Mouse (Mus musculus): ENCODE measurements around the gene Zfp207. TPM values are rescaled to one million over a fixed set of nuclear protein-coding genes. Genes with fewer than 3 reads are reported as not detected.

The Zfp207 gene
- polyA plus RNA-seq, 1 experiment from 2014 or later = 363 TPM

- DNase-seq (ENCODE audit: low spot score) (no peak), ATAC-seq (replicated peaks; ENCODE audit: low FRiP score) (no peak)
- Histone ChIP-seq H3K4me3 (ENCODE audit: low read depth, low read length) (peak overlapping the region; percentile 100), H3K9me3 (ENCODE audit: control insufficient read depth, low read length) (no peaks in the 10 kb centered on the region), H3K4me2 (ENCODE audit: low read depth, low read length, severe bottlenecking) (peak overlapping the region; percentile 83), H3K27me3 (ENCODE audit: control insufficient read depth, insufficient read depth, low read length) (no peaks in the 10 kb centered on the region), H3K9ac (ENCODE audit: low read length) (peak overlapping the region; percentile 96), H3K4me1 (replicated peaks; ENCODE audit: control insufficient read depth, insufficient read depth, low read length) (peaks cover 2% of the 10 kb centered on the region; the same call in 1 of the 2 replicates), H3K36me3 (ENCODE audit: control insufficient read depth, insufficient read depth, low read length) (peaks cover 6% of the 10 kb centered on the region; the same call in 1 of the 2 replicates), H3K27ac (ENCODE audit: low read depth, low read length) (no peak overlapping the region)
- WGBS = 67% methylated on average over 14 of the region's 14 CpGs
Measured at GRCm38 (mm10) chr11:80429500-80430166, 46.6 kb downstream of the Zfp207 start.

DNA sequence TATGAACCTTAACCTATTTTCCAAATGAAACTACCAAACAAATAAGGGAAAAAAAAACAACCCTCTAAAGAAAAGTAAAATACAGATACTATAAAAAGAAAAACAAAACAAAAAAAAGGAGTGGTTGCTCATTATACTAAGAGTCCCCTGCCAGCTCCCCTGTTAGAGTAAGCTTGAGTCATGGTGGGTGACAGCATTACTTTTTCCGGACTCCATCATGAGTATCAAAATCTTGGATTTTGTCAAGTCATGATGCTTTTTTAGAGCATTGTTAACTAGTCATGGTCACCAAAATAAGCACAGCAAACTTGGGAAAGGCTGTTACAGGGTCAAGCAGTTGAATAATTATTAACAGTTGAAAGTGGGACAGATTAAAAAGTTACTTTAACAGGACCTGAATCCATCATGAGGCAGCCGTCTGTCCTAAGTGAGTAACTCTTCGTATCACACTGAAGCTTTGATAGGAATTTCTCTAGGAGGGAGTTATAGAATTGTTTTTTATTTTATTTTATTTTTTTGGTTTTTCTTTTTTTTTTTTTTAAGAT is 47.4 kb downstream of the Zfp207 start:
- Histone ChIP-seq H3K4me1 (replicated peaks; ENCODE audit: control insufficient read depth, insufficient read depth, low read length) (peaks cover 2% of the 10 kb centered on the region; the same call in 1 of the 2 replicates), H3K27ac (ENCODE audit: low read depth, low read length) (no peak overlapping the region), H3K9ac (ENCODE audit: low read length) (no peak overlapping the region), H3K4me3 (ENCODE audit: low read depth, low read length) (no peak overlapping the region), H3K4me2 (ENCODE audit: low read depth, low read length, severe bottlenecking) (no peak overlapping the region), H3K36me3 (ENCODE audit: control insufficient read depth, insufficient read depth, low read length) (peaks cover 6% of the 10 kb centered on the region; the same call in 1 of the 2 replicates), H3K9me3 (ENCODE audit: control insufficient read depth, low read length) (no peaks in the 10 kb centered on the region), H3K27me3 (ENCODE audit: control insufficient read depth, insufficient read depth, low read length) (no peaks in the 10 kb centered on the region)
- WGBS = 98% methylated on average over 3 of the region's 3 CpGs
- DNase-seq (ENCODE audit: low spot score) (no peak), ATAC-seq (replicated peaks; ENCODE audit: low FRiP score) (no peak)

DNA sequence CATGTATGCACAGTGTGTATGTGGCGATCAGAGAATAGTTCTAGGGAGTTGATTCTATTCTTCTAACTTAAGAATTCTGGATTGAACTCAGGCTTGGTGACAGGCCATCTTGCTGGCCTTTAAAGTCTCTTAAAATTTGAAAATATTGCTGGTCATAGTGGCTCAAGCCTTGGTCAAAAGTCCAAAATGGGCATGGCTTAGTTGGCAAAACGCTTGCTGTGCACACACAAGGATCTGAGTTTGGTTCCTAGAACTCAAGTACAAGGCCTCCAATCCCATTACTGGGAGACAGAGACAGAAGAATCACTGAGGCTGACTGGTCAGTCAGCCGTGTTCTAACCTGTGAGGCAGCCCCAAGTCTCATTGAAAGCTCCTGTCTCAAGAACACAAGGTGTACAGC is 63.8 kb downstream of the Zfp207 start:
- Histone ChIP-seq H3K4me2 (ENCODE audit: low read depth, low read length, severe bottlenecking) (no peak overlapping the region), H3K4me1 (replicated peaks; ENCODE audit: control insufficient read depth, insufficient read depth, low read length) (no peaks in the 10 kb centered on the region), H3K4me3 (ENCODE audit: low read depth, low read length) (no peak overlapping the region), H3K27me3 (ENCODE audit: control insufficient read depth, insufficient read depth, low read length) (no peaks in the 10 kb centered on the region), H3K36me3 (ENCODE audit: control insufficient read depth, insufficient read depth, low read length) (peaks cover 4% of the 10 kb centered on the region; the same call in 1 of the 2 replicates), H3K9ac (ENCODE audit: low read length) (no peak overlapping the region), H3K9me3 (ENCODE audit: control insufficient read depth, low read length) (no peaks in the 10 kb centered on the region), H3K27ac (ENCODE audit: low read depth, low read length) (no peak overlapping the region)
- no peak for DNase-seq (ENCODE audit: low spot score)
- 94% methylated on average over 3 of the region's 3 CpGs for WGBS
- ATAC-seq (replicated peaks; ENCODE audit: low FRiP score) = no peak

DNA sequence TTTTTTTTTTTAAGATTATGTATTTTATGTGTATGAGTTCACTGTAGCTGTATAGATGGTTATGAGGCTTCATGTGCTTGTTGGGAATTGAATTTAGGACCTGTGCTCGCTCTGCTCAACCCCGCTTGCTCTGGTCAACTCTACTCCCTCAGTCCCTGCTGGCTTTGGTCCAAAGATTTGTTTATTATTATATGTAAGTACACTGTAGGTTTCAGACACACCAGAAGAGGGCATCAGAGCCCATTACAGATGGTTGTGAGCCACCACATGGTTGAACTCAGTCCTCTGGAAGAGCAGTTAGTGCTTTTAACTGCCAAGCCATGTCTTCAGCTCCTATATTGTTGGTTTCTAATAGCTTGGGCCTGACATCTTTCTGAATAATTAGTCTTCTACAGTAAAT is 66.8 kb downstream of the Zfp207 start:
- Histone ChIP-seq H3K4me3 (ENCODE audit: low read depth, low read length) (no peak overlapping the region), H3K4me1 (replicated peaks; ENCODE audit: control insufficient read depth, insufficient read depth, low read length) (no peaks in the 10 kb centered on the region), H3K4me2 (ENCODE audit: low read depth, low read length, severe bottlenecking) (no peak overlapping the region), H3K36me3 (ENCODE audit: control insufficient read depth, insufficient read depth, low read length) (peaks cover 4% of the 10 kb centered on the region; the same call in 1 of the 2 replicates), H3K27ac (ENCODE audit: low read depth, low read length) (no peak overlapping the region), H3K27me3 (ENCODE audit: control insufficient read depth, insufficient read depth, low read length) (no peaks in the 10 kb centered on the region), H3K9me3 (ENCODE audit: control insufficient read depth, low read length) (no peaks in the 10 kb centered on the region), H3K9ac (ENCODE audit: low read length) (no peak overlapping the region)
- ATAC-seq (replicated peaks; ENCODE audit: low FRiP score) (no peak), DNase-seq (ENCODE audit: low spot score) (no peak)
- 95% methylated on average over 2 of the region's 2 CpGs for WGBS

DNA sequence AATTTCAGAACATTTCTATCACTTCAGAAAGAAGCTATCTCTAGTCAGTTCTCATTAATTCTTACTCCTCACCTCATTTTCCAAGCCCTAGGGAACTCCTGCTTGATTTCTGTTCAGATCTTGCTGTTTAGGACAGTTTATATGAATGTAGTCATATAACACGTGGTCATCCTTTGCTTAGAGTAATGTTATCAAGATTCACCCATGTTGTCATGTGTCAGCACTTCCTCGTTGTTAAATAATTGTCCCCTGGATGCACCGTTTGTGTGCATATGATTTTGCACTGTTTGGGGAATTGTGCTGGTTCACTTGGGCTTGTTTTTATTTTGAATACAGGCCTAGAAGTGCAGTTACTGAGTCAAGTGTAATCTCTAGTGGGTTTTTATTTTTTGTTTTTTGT is 69.2 kb downstream of the Zfp207 start:
- Histone ChIP-seq H3K9me3 (ENCODE audit: control insufficient read depth, low read length) (no peaks in the 10 kb centered on the region), H3K27ac (ENCODE audit: low read depth, low read length) (no peak overlapping the region), H3K27me3 (ENCODE audit: control insufficient read depth, insufficient read depth, low read length) (no peaks in the 10 kb centered on the region), H3K4me1 (replicated peaks; ENCODE audit: control insufficient read depth, insufficient read depth, low read length) (no peaks in the 10 kb centered on the region), H3K4me2 (ENCODE audit: low read depth, low read length, severe bottlenecking) (no peak overlapping the region), H3K36me3 (ENCODE audit: control insufficient read depth, insufficient read depth, low read length) (peaks cover 4% of the 10 kb centered on the region; the same call in 1 of the 2 replicates), H3K9ac (ENCODE audit: low read length) (no peak overlapping the region), H3K4me3 (ENCODE audit: low read depth, low read length) (no peak overlapping the region)
- 97% methylated on average over 3 of the region's 3 CpGs for WGBS
- ATAC-seq (replicated peaks; ENCODE audit: low FRiP score) (no peak), DNase-seq (ENCODE audit: low spot score) (no peak)

DNA sequence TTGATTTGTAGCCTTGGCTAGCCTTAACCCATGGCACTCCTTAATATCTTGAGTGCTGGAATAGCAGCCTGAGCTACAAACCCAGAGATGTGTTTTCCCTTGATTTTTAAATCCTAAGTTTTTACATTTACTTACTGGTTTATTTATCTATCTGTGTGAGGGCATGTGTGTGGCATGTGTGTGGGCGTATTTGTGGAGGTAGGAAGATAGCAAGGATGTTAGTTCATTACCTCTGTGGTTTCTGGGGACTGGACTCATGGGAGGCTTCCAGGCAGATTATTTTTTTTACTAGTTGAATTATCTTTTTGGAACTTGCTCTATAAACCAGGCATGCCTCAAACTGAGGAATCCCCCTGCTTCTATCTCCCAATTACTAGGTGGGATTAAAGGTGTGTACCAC is 70.1 kb downstream of the Zfp207 start:
- WGBS = 88% methylated on average over 1 of the region's 1 CpGs
- Histone ChIP-seq H3K4me3 (ENCODE audit: low read depth, low read length) (no peak overlapping the region), H3K9ac (ENCODE audit: low read length) (no peak overlapping the region), H3K4me1 (replicated peaks; ENCODE audit: control insufficient read depth, insufficient read depth, low read length) (no peaks in the 10 kb centered on the region), H3K9me3 (ENCODE audit: control insufficient read depth, low read length) (no peaks in the 10 kb centered on the region), H3K27me3 (ENCODE audit: control insufficient read depth, insufficient read depth, low read length) (no peaks in the 10 kb centered on the region), H3K36me3 (ENCODE audit: control insufficient read depth, insufficient read depth, low read length) (peaks cover under 1% of the 10 kb centered on the region; the same call in 1 of the 2 replicates), H3K4me2 (ENCODE audit: low read depth, low read length, severe bottlenecking) (no peak overlapping the region), H3K27ac (ENCODE audit: low read depth, low read length) (no peak overlapping the region)
- no peak for ATAC-seq (replicated peaks; ENCODE audit: low FRiP score)
- DNase-seq (ENCODE audit: low spot score) = no peak

Other genes with a start within 250 kb of the Zfp207 start
- gene Tefm, start 241.1 kb upstream of the Zfp207 start, polyA plus RNA-seq (2014; fragmentation: Nextera tagmentation; extraction: Ambion mirVana) = 31.8 and 32.1 TPM in 2 replicates
- 0.24 and 0.68 TPM in 2 replicates for gene Adap2, start 229.2 kb upstream of the Zfp207 start, polyA plus RNA-seq (2014; fragmentation: Nextera tagmentation; extraction: Ambion mirVana)
- gene Rnf135, start 199.4 kb upstream of the Zfp207 start, polyA plus RNA-seq (2014; fragmentation: Nextera tagmentation; extraction: Ambion mirVana) = 3.0 and 3.3 TPM in 2 replicates
- 63.1 and 73.7 TPM in 2 replicates for gene Rhot1, start 174.3 kb upstream of the Zfp207 start, polyA plus RNA-seq (2014; fragmentation: Nextera tagmentation; extraction: Ambion mirVana)
- gene Rhbdl3, start 82.4 kb upstream of the Zfp207 start, polyA plus RNA-seq (2014; fragmentation: Nextera tagmentation; extraction: Ambion mirVana) = 9.0 and 10.8 TPM in 2 replicates
- gene 5730455P16Rik, start 5.2 kb upstream of the Zfp207 start, polyA plus RNA-seq (2014; fragmentation: Nextera tagmentation; extraction: Ambion mirVana) = 26.9 and 27.1 TPM in 2 replicates
- gene Psmd11, start 45.3 kb downstream of the Zfp207 start, polyA plus RNA-seq (2014; fragmentation: Nextera tagmentation; extraction: Ambion mirVana) = 333 and 347 TPM in 2 replicates
- 15.7 and 18.4 TPM in 2 replicates for gene Cdk5r1, start 93.7 kb downstream of the Zfp207 start, polyA plus RNA-seq (2014; fragmentation: Nextera tagmentation; extraction: Ambion mirVana)

All from forebrain, embryonic 11.5 days (tissue).